Comparison of ENCODE assay signal across 16 mouse cellular contexts in genomic region chr2:168100008-168100407, GRCm38 (mm10).
"Had no signal": no experiment of that assay in that cellular context is flagged by ENCODE, and none has a peak within 500 bp of the region (broad histone marks: within the 10 kb centered on the region; RNA-seq: fewer than 3 reads in every experiment).

No protein-coding gene starts in this region.

- H3K4me3 ChIP-seq: neural tube, embryonic 13.5 days; neural tube, embryonic 15.5 days; stomach, embryonic 15.5 days had no signal

- H3K36me3 ChIP-seq: stomach, embryonic 15.5 days had no signal

- H3K27ac ChIP-seq: neural tube, embryonic 13.5 days; neural tube, embryonic 15.5 days; stomach, embryonic 15.5 days; stomach, postnatal 0 days had no signal

- DNase-seq: retina, postnatal 1 day; right cerebral cortex, adult 18-20 months; right cerebral cortex, postnatal 14 days; right cerebral cortex, postnatal 25 days; right cerebral cortex, postnatal 4 days; spleen, adult 18-20 months; thymus, adult 18-20 months; thymus, adult 2 months; thymus, postnatal 14 days; thymus, postnatal 25 days; thymus, postnatal 36 days; thymus, postnatal 4 days had no signal

- H3K27me3 ChIP-seq: neural tube, embryonic 13.5 days; neural tube, embryonic 15.5 days; stomach, embryonic 15.5 days had no signal
